Mouse (Mus musculus): ENCODE data around the gene Tmem38b.
A peak's percentile ranks its signal among the peaks of the same experiment; 100 is the strongest.

- TF ChIP-seq POLR2A (IDR thresholded peaks at IDR 0.05; ENCODE audit: control insufficient read depth in 1 of 2, insufficient read depth in 1 of 2, low read depth in 1 of 2, low read length in 2 of 2, poor library complexity in 1 of 2) = peak; percentile 52 to 62; a peak in 2 of 4 replicates
- no peak for TF ChIP-seq EP300 (IDR thresholded peaks at IDR 0.05; ENCODE audit: low read depth in 1 of 2, low read length in 2 of 2)
- TF ChIP-seq GATA1 (IDR thresholded peaks at IDR 0.05; ENCODE audit: low read depth, low read length) = no peak
- peak; percentile 61; the same call in 1 of the 2 replicates for TF ChIP-seq USF1 (IDR thresholded peaks at IDR 0.05; ENCODE audit: low read depth, low read length)
- no peak for TF ChIP-seq MEF2A (IDR thresholded peaks at IDR 0.05; ENCODE audit: extremely low read depth, insufficient replicate concordance, low read depth, low read length, poor library complexity, severe bottlenecking)
- no peak for TF ChIP-seq RAD21 (IDR thresholded peaks at IDR 0.05; ENCODE audit: low read depth, low read length)
- TF ChIP-seq ZNF384 (IDR thresholded peaks at IDR 0.05; ENCODE audit: low read depth, low read length) = no peak
- TF ChIP-seq CTCF (IDR thresholded peaks at IDR 0.05 in 2 of 3, conservative IDR thresholded peaks at IDR 0.05 in 1 of 3; ENCODE audit: control insufficient read depth in 1 of 3, insufficient read depth in 1 of 3, low read depth in 2 of 3, low read length in 3 of 3, poor library complexity in 1 of 3, severe bottlenecking in 1 of 3) = no peak
- TF ChIP-seq MAX (IDR thresholded peaks at IDR 0.05; ENCODE audit: low read length) = peak; percentile 23
- no peak for TF ChIP-seq TAL1 (IDR thresholded peaks at IDR 0.05; ENCODE audit: low read length)
Observed at GRCm38 (mm10) chr4:53825821-53826605, at the start of gene Tmem38b.

All from MEL (cell line).